Mouse (Mus musculus) stomach, embryonic 15.5 days (tissue): ENCODE data around the gene Ptpn9. TPM values are rescaled to one million over a fixed set of nuclear protein-coding genes. Genes with fewer than 3 reads are reported as not detected.

ENCODE experiments used
- ATAC-seq: fragments of 200-750 bp; cut with Nextera tagmentation; 2 replicates; pipeline ENCODE4 v1.8.0; 2017; ENCODE audit warnings: low read depth, moderate number of reproducible peaks, moderate TSS enrichment; ENCODE audit not compliant: insufficient read depth, low FRiP score
- H3K27ac ChIP-seq: fragments of 300-500 bp; sonication (generic); 2 replicates; pipeline ENCODE4 v1.5.1; 2015; ENCODE audit warnings: mild to moderate bottlenecking, inconsistent platforms
- H3K27me3 ChIP-seq: fragments of 300-500 bp; sonication (generic); replicated peaks from 2 replicates; pipeline ENCODE4 v1.6.1; 2015; ENCODE audit warnings: inconsistent platforms
- H3K36me3 ChIP-seq: fragments of 300-500 bp; sonication (generic); 2 replicates; pipeline ENCODE4 v1.6.1; 2015; ENCODE audit warnings: inconsistent platforms
- H3K4me1 ChIP-seq: fragments of 300-500 bp; sonication (generic); 2 replicates; pipeline ENCODE4 v1.6.1; 2015; ENCODE audit warnings: inconsistent platforms
- H3K4me2 ChIP-seq: fragments of 300-500 bp; sonication (generic); 2 replicates; pipeline ENCODE4 v1.6.1; 2015; ENCODE audit warnings: mild to moderate bottlenecking, inconsistent platforms
- H3K4me3 ChIP-seq: fragments of 300-500 bp; sonication (generic); replicated peaks from 2 replicates; pipeline ENCODE4 v1.5.1; 2015; ENCODE audit warnings: inconsistent platforms
- H3K9ac ChIP-seq: fragments of 300-500 bp; sonication (generic); 2 replicates; pipeline ENCODE4 v1.6.1; 2015; ENCODE audit warnings: inconsistent platforms
- H3K9me3 ChIP-seq: fragments of 300-500 bp; sonication (generic); 2 replicates; pipeline ENCODE4 v1.6.1; 2016; ENCODE audit warnings: inconsistent platforms
- WGBS: fragments of 180-500 bp; shearing (Covaris S2); methylation state at CpG from one replicate; pipeline ENCODE4 v1.1.7; 2015; 5-methylcytosine and 5-hydroxymethylcytosine counted together
- polyA plus RNA-seq: library from polyadenylated mRNA; unstranded; fragments of >200 nt; fragmentation: Nextera tagmentation; extraction: Ambion mirVana; gene quantifications from 2 replicates; pipeline ENCODE4 v1.2.1, GENCODE M21; 2015

The Ptpn9 gene
- polyA plus RNA-seq, 1 experiment from 2014 or later: 18.3 TPM

- Histone ChIP-seq H3K4me1 (no peaks in the 10 kb centered on the region), H3K27me3 (no peaks in the 10 kb centered on the region), H3K4me2 (no peak overlapping the region), H3K4me3 (no peak overlapping the region), H3K9me3 (no peaks in the 10 kb centered on the region), H3K36me3 (peaks cover 21% of the 10 kb centered on the region; the same call in 1 of the 2 replicates), H3K27ac (no peak overlapping the region), H3K9ac (no peak overlapping the region)
- WGBS: 76% methylated on average over 1 of the region's 1 CpGs
- no peak for ATAC-seq
Measured at GRCm38 (mm10) chr9:57056237-57056636, 61.5 kb downstream of the Ptpn9 start.

DNA sequence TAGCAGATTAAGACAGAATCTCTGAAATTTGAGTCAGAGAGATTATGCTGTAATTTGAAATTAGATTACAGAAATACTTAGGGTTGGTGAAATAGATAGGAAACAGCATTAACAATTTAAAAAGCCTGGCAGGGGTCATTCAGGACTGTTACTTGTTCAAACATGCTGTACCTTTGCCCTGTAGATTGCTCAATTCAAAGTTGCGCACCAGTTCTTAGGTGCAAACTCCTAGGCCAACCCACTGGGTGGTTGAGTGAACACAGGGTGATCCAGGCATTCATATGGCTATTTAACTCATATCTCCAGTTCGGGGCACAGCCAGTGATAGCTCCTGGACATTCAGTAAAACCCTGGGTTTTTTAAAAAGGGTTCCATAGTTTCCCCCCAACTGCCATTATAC is 69.4 kb downstream of the Ptpn9 start:
- Histone ChIP-seq H3K4me2 (no peak overlapping the region), H3K36me3 (peaks cover 13% of the 10 kb centered on the region; the same call in 1 of the 2 replicates), H3K9ac (no peak overlapping the region), H3K4me3 (no peak overlapping the region), H3K27me3 (no peaks in the 10 kb centered on the region), H3K4me1 (no peaks in the 10 kb centered on the region), H3K27ac (no peak overlapping the region), H3K9me3 (no peaks in the 10 kb centered on the region)
- no peak for ATAC-seq
- 93% methylated on average over 2 of the region's 2 CpGs for WGBS

GRCm38 (mm10) chr9:57068266-57068665 is 73.5 kb downstream of the Ptpn9 start:
- H3K36me3 ChIP-seq: no peaks in the 10 kb centered on the region; the same call in none of the 2 replicates
- ATAC-seq: no peak
- H3K27me3 ChIP-seq: no peaks in the 10 kb centered on the region
- H3K4me2 ChIP-seq: no peak overlapping the region
- H3K9ac ChIP-seq: no peak overlapping the region
- no peak overlapping the region for H3K27ac ChIP-seq
- H3K9me3 ChIP-seq: no peaks in the 10 kb centered on the region
- no peak overlapping the region for H3K4me3 ChIP-seq
- 63% methylated on average over 3 of the region's 3 CpGs for WGBS
- peaks cover 8% of the 10 kb centered on the region; the same call in 1 of the 2 replicates for H3K4me1 ChIP-seq

- H3K36me3 ChIP-seq: no peaks in the 10 kb centered on the region; the same call in 1 of the 2 replicates
- H3K27ac ChIP-seq: no peak overlapping the region
- no peaks in the 10 kb centered on the region for H3K9me3 ChIP-seq
- H3K4me2 ChIP-seq: no peak overlapping the region
- 59% methylated on average over 1 of the region's 1 CpGs for WGBS
- H3K27me3 ChIP-seq: no peaks in the 10 kb centered on the region
- no peak overlapping the region for H3K9ac ChIP-seq
- no peak for ATAC-seq
- peaks cover 16% of the 10 kb centered on the region; the same call in 1 of the 2 replicates for H3K4me1 ChIP-seq
- no peak overlapping the region for H3K4me3 ChIP-seq
Measured at GRCm38 (mm10) chr9:57070262-57070661, 75.5 kb downstream of the Ptpn9 start.

DNA sequence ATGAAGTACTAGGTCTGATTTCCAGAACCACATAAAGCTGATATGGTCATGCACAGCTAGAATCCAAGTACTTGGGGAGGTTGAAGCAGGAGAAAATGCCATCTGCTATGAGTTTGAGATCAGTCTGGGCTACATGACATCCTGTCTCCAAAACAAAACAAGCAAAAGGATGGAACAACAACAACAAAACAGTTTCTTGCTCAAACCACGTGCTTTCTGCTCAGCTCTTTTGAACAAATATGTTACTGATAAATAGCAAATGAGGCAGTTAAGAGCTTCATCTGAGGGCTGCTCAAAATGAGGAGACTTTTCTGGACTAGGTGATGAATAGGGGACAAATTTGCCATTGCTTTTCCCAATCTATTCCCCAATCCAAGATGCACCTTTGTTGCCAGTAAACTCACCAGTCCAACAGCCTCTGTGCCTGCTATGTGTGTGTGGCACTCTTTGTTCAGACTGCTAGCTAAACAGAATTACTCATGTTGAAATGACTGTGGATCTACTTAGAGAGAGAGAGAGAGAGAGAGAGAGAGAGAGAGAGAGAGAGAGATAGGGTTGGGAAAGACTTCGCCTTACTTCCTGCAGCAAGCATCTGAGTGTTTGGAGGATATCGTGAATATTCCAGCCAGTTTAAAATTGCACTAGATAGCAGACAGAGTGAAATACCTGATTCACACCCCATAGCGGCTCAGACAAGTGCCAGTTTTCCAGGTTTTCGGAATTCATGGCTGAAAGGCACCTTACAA is 76.2 kb downstream of the Ptpn9 start:
- H3K27ac ChIP-seq: peak overlapping the region; percentile 67
- H3K27me3 ChIP-seq: no peaks in the 10 kb centered on the region
- ATAC-seq: no peak
- H3K4me2 ChIP-seq: peak overlapping the region; percentile 90
- 11% methylated on average over 5 of the region's 5 CpGs for WGBS
- H3K36me3 ChIP-seq: no peaks in the 10 kb centered on the region; the same call in 1 of the 2 replicates
- H3K4me1 ChIP-seq: peaks cover 16% of the 10 kb centered on the region; the same call in 1 of the 2 replicates
- H3K4me3 ChIP-seq: peak overlapping the region; percentile 94
- H3K9me3 ChIP-seq: no peaks in the 10 kb centered on the region
- no peak overlapping the region for H3K9ac ChIP-seq

DNA sequence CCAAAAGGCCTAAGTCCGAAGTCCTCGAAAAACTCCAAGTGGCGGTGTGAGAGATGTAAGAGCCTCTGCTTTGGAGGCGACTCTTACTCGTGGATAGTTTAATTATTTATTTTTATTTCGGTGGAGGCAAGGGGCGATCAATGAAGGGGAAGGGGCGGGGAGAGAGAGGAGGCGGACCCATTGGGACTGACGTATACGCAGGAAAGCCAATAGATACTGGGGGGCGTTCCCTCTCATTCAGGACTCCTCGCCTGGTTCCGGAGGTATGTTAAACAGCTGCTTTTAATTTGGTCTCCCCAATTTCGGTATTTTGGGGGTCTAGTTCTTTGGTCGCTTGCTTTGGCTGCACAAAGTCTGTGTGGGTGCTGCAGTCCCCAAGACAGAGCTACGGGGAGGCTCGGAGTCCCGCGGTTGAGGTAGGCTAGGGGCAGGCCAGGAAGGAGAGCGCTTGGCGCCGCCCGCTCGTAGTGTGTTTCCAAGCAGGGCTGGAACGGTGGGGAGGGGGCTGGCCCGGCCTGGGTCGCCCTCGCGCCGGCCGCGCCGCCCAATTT is 77.2 kb downstream of the Ptpn9 start, which contains the start of gene Sin3a:
Gene Sin3a (plus strand): TSS at position 240 of the 551 bp plus-strand sequence.
- Histone ChIP-seq H3K9me3 (no peaks in the 10 kb centered on the region), H3K4me3 (peak within 1 kb of the TSS; percentile 94), H3K27ac (peak within 1 kb of the TSS; percentile 99), H3K4me1 (peaks cover 16% of the 10 kb centered on the region; the same call in 1 of the 2 replicates), H3K27me3 (no peaks in the 10 kb centered on the region), H3K9ac (peak within 1 kb of the TSS; percentile 77), H3K4me2 (peak within 1 kb of the TSS; percentile 90), H3K36me3 (no peaks in the 10 kb centered on the region; the same call in 1 of the 2 replicates)
- ATAC-seq: no peak
- under 1% methylated on average over 34 of the region's 34 CpGs for WGBS

DNA sequence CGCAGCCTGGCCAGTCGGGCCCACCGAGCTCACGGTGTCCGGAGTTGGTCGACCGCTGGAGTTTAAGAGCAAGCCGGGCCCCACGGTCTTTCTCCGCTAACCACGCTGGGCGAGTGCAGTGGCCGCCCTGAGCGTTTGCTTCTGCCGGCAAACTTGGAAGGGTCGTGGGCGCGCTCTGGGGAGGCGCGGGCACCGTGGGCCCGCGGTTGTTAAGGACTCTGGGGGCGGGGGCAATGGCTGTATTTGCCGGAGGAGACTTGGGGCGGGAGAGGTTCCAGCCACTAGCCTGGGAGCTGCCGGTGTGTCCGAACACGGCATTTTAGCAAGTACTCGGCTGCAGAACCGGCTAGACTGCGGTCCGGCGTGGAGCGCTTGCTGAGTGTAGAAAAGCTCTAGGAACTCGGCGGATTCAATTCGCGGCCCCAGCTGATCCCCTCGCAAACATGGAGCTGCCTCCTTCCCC is 77.8 kb downstream of the Ptpn9 start:
- H3K9me3 ChIP-seq: no peaks in the 10 kb centered on the region
- peak overlapping the region; percentile 99 for H3K27ac ChIP-seq
- peaks cover 21% of the 10 kb centered on the region; the same call in 1 of the 2 replicates for H3K4me1 ChIP-seq
- H3K27me3 ChIP-seq: no peaks in the 10 kb centered on the region
- peak overlapping the region; percentile 90 for H3K4me2 ChIP-seq
- H3K36me3 ChIP-seq: no peaks in the 10 kb centered on the region; the same call in 1 of the 2 replicates
- peak overlapping the region; percentile 77 for H3K9ac ChIP-seq
- WGBS: under 1% methylated on average over 40 of the region's 40 CpGs
- ATAC-seq: no peak
- H3K4me3 ChIP-seq: peak overlapping the region; percentile 94

DNA sequence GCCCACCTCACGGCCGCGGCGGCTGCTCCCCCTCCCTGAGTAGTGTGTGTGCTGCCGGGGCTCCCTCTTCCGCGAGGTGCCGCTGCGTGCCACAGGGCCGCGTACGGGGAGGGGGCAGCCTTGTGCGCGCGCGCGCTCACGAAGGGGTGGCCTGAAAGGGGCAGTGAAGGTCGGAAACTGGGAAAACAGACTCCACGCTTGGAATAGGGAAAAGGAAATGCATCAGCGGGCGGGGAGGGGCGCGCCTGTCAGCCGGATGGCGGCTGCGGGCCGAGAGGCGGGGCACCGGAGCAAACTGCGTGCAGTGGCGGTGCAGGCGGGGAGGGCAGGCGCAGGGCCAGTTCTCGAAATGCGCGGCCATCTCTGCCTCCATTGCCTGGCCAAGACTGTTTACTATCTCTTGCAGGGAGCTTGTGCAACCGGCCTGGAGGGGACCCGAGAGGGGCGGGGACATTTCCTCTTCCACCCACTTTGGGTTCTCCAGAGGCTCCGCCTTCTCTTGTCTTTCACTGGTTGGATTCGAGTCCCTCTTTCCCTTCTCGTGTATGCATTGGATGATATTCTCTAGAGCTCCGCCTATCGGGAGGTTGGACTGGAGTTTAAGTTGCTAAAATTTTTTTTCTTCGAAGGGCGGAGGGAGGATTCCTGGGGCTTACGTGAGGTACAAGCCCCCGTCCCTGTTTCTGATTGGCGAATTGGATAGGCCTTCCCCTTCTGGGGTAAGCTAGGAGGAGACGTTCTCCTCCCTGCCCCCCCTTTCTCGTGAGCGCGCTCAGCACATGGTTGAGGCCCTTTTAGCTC is 78.5 kb downstream of the Ptpn9 start:
- Histone ChIP-seq H3K4me3 (peak overlapping the region; percentile 94), H3K9ac (peak overlapping the region; percentile 77), H3K9me3 (no peaks in the 10 kb centered on the region), H3K36me3 (no peaks in the 10 kb centered on the region; the same call in 1 of the 2 replicates), H3K4me1 (peaks cover 21% of the 10 kb centered on the region; the same call in 1 of the 2 replicates), H3K4me2 (peak overlapping the region; percentile 90), H3K27me3 (no peaks in the 10 kb centered on the region), H3K27ac (peak overlapping the region; percentile 99)
- under 1% methylated on average over 47 of the region's 54 CpGs for WGBS
- peak; percentile 78 for ATAC-seq

- Histone ChIP-seq H3K9me3 (no peaks in the 10 kb centered on the region), H3K4me1 (peaks cover 21% of the 10 kb centered on the region; the same call in 1 of the 2 replicates), H3K9ac (peak overlapping the region; percentile 68), H3K36me3 (no peaks in the 10 kb centered on the region; the same call in 1 of the 2 replicates), H3K27ac (peak overlapping the region; percentile 92), H3K27me3 (no peaks in the 10 kb centered on the region), H3K4me2 (peak overlapping the region; percentile 86), H3K4me3 (peak overlapping the region; percentile 94)
- ATAC-seq: no peak
- WGBS: under 1% methylated on average over 15 of the region's 15 CpGs
Measured at GRCm38 (mm10) chr9:57073790-57074094, 79.0 kb downstream of the Ptpn9 start.

GRCm38 (mm10) chr9:57074171-57074821 is 79.6 kb downstream of the Ptpn9 start:
- ATAC-seq: no peak
- no peaks in the 10 kb centered on the region for H3K27me3 ChIP-seq
- H3K27ac ChIP-seq: peak overlapping the region; percentile 92
- 1% methylated on average over 21 of the region's 21 CpGs for WGBS
- H3K4me2 ChIP-seq: peak overlapping the region; percentile 86
- H3K9ac ChIP-seq: peak overlapping the region; percentile 68
- H3K9me3 ChIP-seq: no peaks in the 10 kb centered on the region
- H3K4me1 ChIP-seq: peaks cover 21% of the 10 kb centered on the region; the same call in 1 of the 2 replicates
- no peaks in the 10 kb centered on the region; the same call in 1 of the 2 replicates for H3K36me3 ChIP-seq
- peak overlapping the region; percentile 94 for H3K4me3 ChIP-seq
